Mouse (Mus musculus) ovary, postnatal 36 days (tissue): ENCODE data around the gene Spats2l.

ENCODE experiments used
- DNase-seq: peaks from one replicate; pipeline ENCODE4 v3.0.0; 2022; ENCODE audit warnings: low spot score, mixed read lengths

The Spats2l gene

DNA sequence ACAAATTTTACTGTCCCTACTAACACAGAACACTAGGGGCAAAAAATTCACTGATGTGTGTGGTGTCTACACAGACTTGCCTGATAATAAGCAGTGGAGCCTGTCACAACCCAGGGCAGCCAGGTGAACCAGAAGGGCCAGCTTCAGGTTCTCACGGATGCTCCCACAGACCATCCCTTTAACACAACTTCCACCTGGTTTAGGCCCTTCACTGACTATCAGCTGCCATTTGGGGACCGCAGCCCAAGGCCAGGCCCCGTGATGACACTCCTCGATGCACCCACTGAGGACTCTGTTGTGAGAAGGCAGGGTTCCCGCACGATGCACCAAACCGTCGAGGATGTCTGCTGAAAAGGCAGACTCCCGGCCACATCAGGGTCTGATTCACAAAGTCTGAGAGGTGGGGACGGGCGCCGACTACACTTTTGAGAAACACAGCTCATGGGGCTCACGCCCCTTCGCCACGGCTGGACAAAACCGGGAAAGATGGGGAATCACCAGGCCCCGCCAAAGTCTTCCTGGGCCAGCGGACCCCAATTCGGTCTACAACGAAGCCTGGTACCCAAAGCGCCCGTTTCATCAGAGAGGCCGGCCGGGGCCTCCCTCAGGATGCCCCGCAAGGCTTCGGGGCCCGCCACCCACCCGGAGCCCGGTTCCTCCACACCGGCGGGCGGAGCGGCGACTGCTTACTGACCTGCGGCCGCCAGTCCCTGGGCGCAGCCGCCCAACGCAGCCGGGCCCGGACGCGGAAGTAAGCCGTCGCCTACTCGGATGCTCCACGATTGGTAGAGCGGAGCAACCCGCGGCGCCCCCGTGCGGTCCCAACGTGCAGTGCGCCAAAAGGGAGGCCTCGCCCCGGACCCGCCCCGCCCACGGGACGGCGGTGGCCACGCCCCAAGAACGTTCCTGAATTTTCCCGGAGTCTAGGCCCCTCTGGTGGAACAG is 195.6 kb downstream of the Spats2l start:
- peak; percentile 97 for DNase-seq

DNA sequence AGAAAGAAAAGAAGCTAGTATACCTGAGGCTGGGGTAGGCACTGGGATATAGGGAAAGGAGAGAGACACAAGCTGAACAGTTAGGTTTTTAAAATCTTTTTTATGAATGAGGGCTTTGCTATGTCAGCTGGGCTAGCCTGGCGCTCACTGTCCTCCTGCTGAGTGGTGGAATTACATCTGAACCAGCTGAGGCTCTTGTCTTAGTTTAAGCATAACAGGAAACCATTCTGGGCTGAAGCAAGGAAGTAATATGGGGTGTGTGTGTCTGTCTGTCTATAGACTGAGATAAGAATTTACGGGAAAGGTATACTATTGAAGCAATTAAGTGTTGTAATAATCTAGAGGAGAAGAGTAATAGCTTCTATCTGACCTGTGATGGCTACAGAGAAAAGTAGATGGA is 197.6 kb downstream of the Spats2l start:
- DNase-seq, result no peak

DNA sequence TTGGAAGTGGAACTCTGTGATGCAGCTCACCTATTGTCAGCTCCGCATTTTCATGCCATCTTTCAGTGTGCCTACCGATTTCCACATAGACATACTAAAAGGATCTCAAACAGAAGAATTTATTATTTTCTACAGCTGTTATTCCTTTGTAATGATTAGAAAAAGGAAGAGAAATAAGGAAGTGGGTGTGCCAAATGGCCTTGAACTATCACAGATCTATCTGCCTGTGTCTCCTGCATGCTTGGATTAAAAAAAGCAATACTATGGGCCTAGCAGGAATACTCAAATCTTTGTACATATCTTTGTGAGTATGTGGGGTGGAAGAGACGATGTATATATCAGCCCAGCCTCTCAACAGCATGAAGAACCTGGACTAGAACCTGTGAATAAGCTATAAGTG is 202.9 kb downstream of the Spats2l start:
- no peak for DNase-seq

DNA sequence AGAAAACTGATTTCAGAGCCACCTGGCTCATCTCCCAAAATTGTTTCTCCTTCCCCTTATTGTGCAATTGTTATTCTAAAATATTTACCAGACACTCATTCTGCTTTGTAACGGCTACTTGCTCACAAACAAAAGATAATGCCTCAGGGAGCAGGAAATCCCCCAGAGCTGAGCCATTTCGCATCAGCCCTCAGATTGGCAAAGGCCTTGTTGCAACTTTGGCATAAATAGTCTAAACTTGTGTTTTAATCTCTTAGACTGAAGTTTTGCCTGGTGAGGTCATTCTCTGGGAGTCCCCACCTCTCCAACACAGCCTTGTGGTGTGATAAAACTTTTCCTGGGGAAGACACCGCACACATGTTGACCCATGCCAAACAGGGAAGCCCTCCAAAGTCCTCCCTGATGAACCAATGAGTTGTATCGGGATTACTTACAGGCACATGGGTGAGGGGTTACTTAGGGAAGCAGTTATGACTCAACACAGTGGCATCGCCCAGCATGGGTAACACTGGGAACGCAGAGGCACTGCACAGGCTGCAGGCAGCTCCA is 215.2 kb downstream of the Spats2l start:
- DNase-seq, result peak; percentile 8

DNA sequence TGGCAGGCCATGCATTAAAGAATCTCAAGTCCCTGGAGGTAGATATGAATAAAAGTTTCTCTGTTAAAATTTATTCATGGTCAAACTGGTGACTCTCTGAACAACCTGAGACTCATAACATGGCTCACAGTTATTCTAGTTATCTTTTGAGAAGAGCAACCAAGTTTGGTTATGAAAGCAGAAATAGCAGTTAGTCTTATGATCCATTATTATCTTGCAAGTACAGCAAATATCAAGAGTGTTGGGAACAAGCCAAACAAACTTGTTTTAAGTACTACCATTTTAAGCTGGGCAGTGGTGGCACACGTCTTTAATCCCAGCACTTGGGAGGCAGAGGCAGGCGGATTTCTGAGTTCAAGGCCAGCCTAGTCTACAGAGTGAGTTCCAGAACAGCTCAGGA is 217.3 kb downstream of the Spats2l start:
- DNase-seq, result no peak

DNA sequence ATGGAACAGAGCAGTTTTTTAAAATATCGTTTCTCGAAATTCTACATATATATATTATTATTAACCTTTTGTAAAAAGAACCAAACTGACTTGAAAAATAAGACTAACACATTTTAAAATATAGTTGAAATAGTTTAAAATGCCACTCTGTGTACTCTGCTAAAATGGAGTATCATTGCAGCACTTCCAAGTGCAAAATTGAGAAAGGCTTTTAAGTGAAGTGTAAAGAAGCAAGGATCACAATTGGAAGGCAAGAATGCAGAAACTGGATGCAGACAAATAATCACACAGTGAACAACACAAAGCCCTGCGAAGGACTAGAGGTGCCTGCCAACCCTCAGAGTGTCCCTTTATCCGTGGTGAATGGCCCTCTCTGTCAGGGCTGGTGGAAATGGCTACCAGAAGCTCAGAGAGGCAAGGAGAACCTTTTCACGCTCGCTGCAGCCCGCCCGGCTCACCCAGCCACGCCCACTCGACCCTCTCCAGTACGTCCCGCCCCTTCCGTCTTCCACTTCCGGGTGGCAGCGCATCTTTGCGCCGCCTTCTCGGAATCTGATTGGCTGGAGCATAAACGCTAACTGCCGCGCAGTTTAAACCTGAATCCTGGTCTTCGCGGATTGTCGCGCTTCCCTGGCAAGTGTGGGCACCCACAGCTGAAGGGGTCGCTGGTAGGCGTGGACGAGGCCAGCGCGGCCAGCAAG is 221.6 kb downstream of the Spats2l start, which contains the start of gene Sgo2a:
Sgo2a (plus strand) TSS at position 540 of the 701 bp plus-strand sequence.
- peak; percentile 90 for DNase-seq

DNA sequence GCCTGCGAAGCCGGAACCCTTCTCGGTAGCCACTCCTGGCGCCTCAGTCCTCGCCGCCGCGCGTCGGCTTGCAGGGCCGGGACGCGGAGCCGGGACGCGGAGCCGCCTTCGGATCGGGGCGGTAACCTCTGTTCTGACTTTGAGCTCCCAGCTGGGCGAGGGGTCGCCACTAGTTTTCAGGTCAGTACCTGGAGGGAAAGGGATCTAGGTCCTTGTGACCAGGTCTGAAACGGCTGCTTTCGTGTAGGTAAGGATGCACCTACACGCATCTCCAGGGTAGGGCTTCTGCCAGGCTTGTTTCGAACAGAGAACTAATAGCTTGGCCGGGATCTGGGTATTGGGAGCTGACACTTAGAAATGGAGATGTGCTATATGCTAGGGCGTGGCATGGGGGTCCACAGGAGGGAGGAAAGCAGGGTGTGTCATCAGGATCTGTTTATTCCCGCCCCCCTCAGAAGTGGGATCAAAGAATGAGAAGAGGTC is 222.2 kb downstream of the Spats2l start:
- DNase-seq, result no peak
